Mouse (Mus musculus): ENCODE data around the gene Manba. TPM values are rescaled to one million over a fixed set of nuclear protein-coding genes. Genes with fewer than 3 reads are reported as not detected.
"Not testable (repeated sequence)": the region's sequence is repeated elsewhere in the genome, so short reads cannot be mapped to it uniquely, and the experiment has no call there.

Manba gene
- polyA plus RNA-seq, 1 experiment from 2014 or later = 44.5 TPM

GRCm38 (mm10) chr3:135522618-135523355, 37.4 kb downstream of the Manba start:
- ATAC-seq (ENCODE audit: insufficient number of reproducible peaks, insufficient read depth, low FRiP score, low read depth) = peak; percentile 31; the same call in 1 of the 2 replicates
- peak overlapping the region; percentile 57 for H3K4me2 ChIP-seq (ENCODE audit: low read length)
- H3K9ac ChIP-seq (ENCODE audit: low read length) = peak overlapping the region; percentile 64
- peaks cover 35% of the 10 kb centered on the region for H3K36me3 ChIP-seq (ENCODE audit: control insufficient read depth, insufficient read depth, low read length)
- no peaks in the 10 kb centered on the region for H3K27me3 ChIP-seq (ENCODE audit: control insufficient read depth, insufficient read depth, low read length)
- 31% methylated on average over 16 of the region's 16 CpGs for WGBS
- no peaks in the 10 kb centered on the region for H3K9me3 ChIP-seq (ENCODE audit: control insufficient read depth, low read length)
- peak overlapping the region; percentile 94 to 96 for H3K27ac ChIP-seq (replicated peaks in 1 of 2; ENCODE audit: control insufficient read depth in 1 of 2, insufficient read depth in 1 of 2, low read depth in 2 of 2, low read length in 2 of 2)
- peaks cover 21 to 38% of the 10 kb centered on the region in 2 experiments for H3K4me1 ChIP-seq (ENCODE audit: control insufficient read depth in 2 of 2, insufficient read depth in 2 of 2, low read length in 2 of 2)
- peak overlapping the region; percentile 7 to 9; a peak in 2 of 4 replicates for H3K4me3 ChIP-seq (ENCODE audit: control insufficient read depth in 1 of 2, insufficient read depth in 1 of 2, low read depth in 1 of 2, low read length in 2 of 2)

GRCm38 (mm10) chr3:135524900-135525299, 39.5 kb downstream of the Manba start:
- Histone ChIP-seq H3K36me3 (ENCODE audit: control insufficient read depth, insufficient read depth, low read length) (peaks cover 44% of the 10 kb centered on the region), H3K4me1 (ENCODE audit: control insufficient read depth in 2 of 2, insufficient read depth in 2 of 2, low read length in 2 of 2) (peaks cover 13 to 26% of the 10 kb centered on the region in 2 experiments)
- not testable (repeated sequence) for H3K27ac ChIP-seq (replicated peaks in 1 of 2; ENCODE audit: control insufficient read depth in 1 of 2, insufficient read depth in 1 of 2, low read depth in 2 of 2, low read length in 2 of 2); ATAC-seq (ENCODE audit: insufficient number of reproducible peaks, insufficient read depth, low FRiP score, low read depth); H3K27me3 ChIP-seq (ENCODE audit: control insufficient read depth, insufficient read depth, low read length); H3K9ac ChIP-seq (ENCODE audit: low read length); H3K4me3 ChIP-seq (ENCODE audit: control insufficient read depth in 1 of 2, insufficient read depth in 1 of 2, low read depth in 1 of 2, low read length in 2 of 2); H3K9me3 ChIP-seq (ENCODE audit: control insufficient read depth, low read length); H3K4me2 ChIP-seq (ENCODE audit: low read length)
- 51% methylated on average over 2 of the region's 2 CpGs for WGBS

- no peak overlapping the region for H3K4me3 ChIP-seq (ENCODE audit: control insufficient read depth in 1 of 2, insufficient read depth in 1 of 2, low read depth in 1 of 2, low read length in 2 of 2)
- H3K27me3 ChIP-seq (ENCODE audit: control insufficient read depth, insufficient read depth, low read length) = no peaks in the 10 kb centered on the region
- 88% methylated on average over 7 of the region's 7 CpGs for WGBS
- H3K27ac ChIP-seq (replicated peaks in 1 of 2; ENCODE audit: control insufficient read depth in 1 of 2, insufficient read depth in 1 of 2, low read depth in 2 of 2, low read length in 2 of 2) = no peak overlapping the region
- H3K36me3 ChIP-seq (ENCODE audit: control insufficient read depth, insufficient read depth, low read length) = peaks cover 28% of the 10 kb centered on the region
- no peak for ATAC-seq (ENCODE audit: insufficient number of reproducible peaks, insufficient read depth, low FRiP score, low read depth)
- no peak overlapping the region for H3K4me2 ChIP-seq (ENCODE audit: low read length)
- H3K4me1 ChIP-seq (ENCODE audit: control insufficient read depth in 2 of 2, insufficient read depth in 2 of 2, low read length in 2 of 2) = 0 out of 4 replicates have a peak, but pooled peaks cover 0 to 3% of the 10 kb centered on the region in 2 experiments
- H3K9ac ChIP-seq (ENCODE audit: low read length) = no peak overlapping the region
- H3K9me3 ChIP-seq (ENCODE audit: control insufficient read depth, low read length) = no peaks in the 10 kb centered on the region
These were observed 44.3 kb downstream of the Manba start for GRCm38 (mm10) chr3:135529670-135530069.

- no peak overlapping the region for H3K4me2 ChIP-seq (ENCODE audit: low read length)
- no peak for ATAC-seq (ENCODE audit: insufficient number of reproducible peaks, insufficient read depth, low FRiP score, low read depth)
- H3K36me3 ChIP-seq (ENCODE audit: control insufficient read depth, insufficient read depth, low read length) = peaks cover 21% of the 10 kb centered on the region
- WGBS = 68% methylated on average over 2 of the region's 2 CpGs
- H3K27ac ChIP-seq (replicated peaks in 1 of 2; ENCODE audit: control insufficient read depth in 1 of 2, insufficient read depth in 1 of 2, low read depth in 2 of 2, low read length in 2 of 2) = no peak overlapping the region
- no peaks in the 10 kb centered on the region for H3K9me3 ChIP-seq (ENCODE audit: control insufficient read depth, low read length)
- no peak overlapping the region for H3K9ac ChIP-seq (ENCODE audit: low read length)
- 0 out of 4 replicates have a peak, but pooled peaks cover 0 to 3% of the 10 kb centered on the region in 2 experiments for H3K4me1 ChIP-seq (ENCODE audit: control insufficient read depth in 2 of 2, insufficient read depth in 2 of 2, low read length in 2 of 2)
- no peaks in the 10 kb centered on the region for H3K27me3 ChIP-seq (ENCODE audit: control insufficient read depth, insufficient read depth, low read length)
- H3K4me3 ChIP-seq (ENCODE audit: control insufficient read depth in 1 of 2, insufficient read depth in 1 of 2, low read depth in 1 of 2, low read length in 2 of 2) = no peak overlapping the region
These were observed 46.4 kb downstream of the Manba start for GRCm38 (mm10) chr3:135531762-135532161.

GRCm38 (mm10) chr3:135534103-135534502, 48.7 kb downstream of the Manba start:
- Histone ChIP-seq H3K27ac (replicated peaks in 1 of 2; ENCODE audit: control insufficient read depth in 1 of 2, insufficient read depth in 1 of 2, low read depth in 2 of 2, low read length in 2 of 2) (no peak overlapping the region), H3K36me3 (ENCODE audit: control insufficient read depth, insufficient read depth, low read length) (peaks cover 13% of the 10 kb centered on the region), H3K27me3 (ENCODE audit: control insufficient read depth, insufficient read depth, low read length) (no peaks in the 10 kb centered on the region), H3K9me3 (ENCODE audit: control insufficient read depth, low read length) (no peaks in the 10 kb centered on the region), H3K4me1 (ENCODE audit: control insufficient read depth in 2 of 2, insufficient read depth in 2 of 2, low read length in 2 of 2) (0 out of 4 replicates have a peak, but pooled peaks cover 0 to 3% of the 10 kb centered on the region in 2 experiments), H3K9ac (ENCODE audit: low read length) (no peak overlapping the region), H3K4me3 (ENCODE audit: control insufficient read depth in 1 of 2, insufficient read depth in 1 of 2, low read depth in 1 of 2, low read length in 2 of 2) (no peak overlapping the region), H3K4me2 (ENCODE audit: low read length) (no peak overlapping the region)
- peak; percentile 54; the same call in 1 of the 2 replicates for ATAC-seq (ENCODE audit: insufficient number of reproducible peaks, insufficient read depth, low FRiP score, low read depth)
- WGBS = 46% methylated on average over 4 of the region's 5 CpGs

GRCm38 (mm10) chr3:135546212-135546923, 61.0 kb downstream of the Manba start:
- Histone ChIP-seq H3K9ac (ENCODE audit: low read length) (no peak overlapping the region), H3K4me2 (ENCODE audit: low read length) (no peak overlapping the region), H3K4me3 (ENCODE audit: control insufficient read depth in 1 of 2, insufficient read depth in 1 of 2, low read depth in 1 of 2, low read length in 2 of 2) (no peak overlapping the region), H3K36me3 (ENCODE audit: control insufficient read depth, insufficient read depth, low read length) (peaks cover 61% of the 10 kb centered on the region), H3K27ac (replicated peaks in 1 of 2; ENCODE audit: control insufficient read depth in 1 of 2, insufficient read depth in 1 of 2, low read depth in 2 of 2, low read length in 2 of 2) (no peak overlapping the region; a peak in 1 of 4 replicates), H3K4me1 (ENCODE audit: control insufficient read depth in 2 of 2, insufficient read depth in 2 of 2, low read length in 2 of 2) (peaks cover 0 to 4% of the 10 kb centered on the region in 2 experiments; a peak in 2 of 4 replicates), H3K27me3 (ENCODE audit: control insufficient read depth, insufficient read depth, low read length) (no peaks in the 10 kb centered on the region), H3K9me3 (ENCODE audit: control insufficient read depth, low read length) (no peaks in the 10 kb centered on the region)
- ATAC-seq (ENCODE audit: insufficient number of reproducible peaks, insufficient read depth, low FRiP score, low read depth) = no peak
- WGBS = 63% methylated on average over 13 of the region's 13 CpGs

- peaks cover 63% of the 10 kb centered on the region for H3K36me3 ChIP-seq (ENCODE audit: control insufficient read depth, insufficient read depth, low read length)
- ATAC-seq (ENCODE audit: insufficient number of reproducible peaks, insufficient read depth, low FRiP score, low read depth) = no peak
These were observed 61.9 kb downstream of the Manba start for GRCm38 (mm10) chr3:135547298-135547697.

More at GRCm38 (mm10) chr3:135547298-135547697, 61.9 kb downstream of the Manba start:
- H3K4me3 ChIP-seq (ENCODE audit: control insufficient read depth in 1 of 2, insufficient read depth in 1 of 2, low read depth in 1 of 2, low read length in 2 of 2) = no peak overlapping the region
- no peak overlapping the region for H3K9ac ChIP-seq (ENCODE audit: low read length)
- no peak overlapping the region for H3K27ac ChIP-seq (replicated peaks in 1 of 2; ENCODE audit: control insufficient read depth in 1 of 2, insufficient read depth in 1 of 2, low read depth in 2 of 2, low read length in 2 of 2)
- no peaks in the 10 kb centered on the region for H3K9me3 ChIP-seq (ENCODE audit: control insufficient read depth, low read length)
- H3K4me2 ChIP-seq (ENCODE audit: low read length) = no peak overlapping the region
- H3K4me1 ChIP-seq (ENCODE audit: control insufficient read depth in 2 of 2, insufficient read depth in 2 of 2, low read length in 2 of 2) = peaks cover 0 to 4% of the 10 kb centered on the region in 2 experiments; a peak in 2 of 4 replicates
- 91% methylated on average over 8 of the region's 8 CpGs for WGBS
- no peaks in the 10 kb centered on the region for H3K27me3 ChIP-seq (ENCODE audit: control insufficient read depth, insufficient read depth, low read length)
